Mouse (Mus musculus): ENCODE data around the gene Ldlr.

GRCm38 (mm10) chr9:21768511-21769411, 45.5 kb downstream of the Ldlr start:
- TF ChIP-seq BHLHE40 (IDR thresholded peaks at IDR 0.05; ENCODE audit: borderline replicate concordance, low read depth, low read length) (no peak), CHD1 (IDR thresholded peaks at IDR 0.05; ENCODE audit: low read depth, low read length) (no peak), POLR2A (IDR thresholded peaks at IDR 0.05; ENCODE audit: control insufficient read depth in 1 of 2, insufficient read depth in 1 of 2, low read depth in 1 of 2, low read length in 2 of 2, poor library complexity in 1 of 2) (no peak), ZNF384 (IDR thresholded peaks at IDR 0.05; ENCODE audit: low read depth, low read length) (no peak), E2F4 (IDR thresholded peaks at IDR 0.05; ENCODE audit: borderline replicate concordance, low read depth, low read length) (no peak), USF2 (IDR thresholded peaks at IDR 0.05; ENCODE audit: borderline replicate concordance in 1 of 2, insufficient read depth in 1 of 2, low read depth in 1 of 2, low read length in 2 of 2) (no peak), GATA1 (IDR thresholded peaks at IDR 0.05; ENCODE audit: low read depth, low read length) (no peak), MYB (IDR thresholded peaks at IDR 0.05; ENCODE audit: low read depth, low read length) (no peak), CTCF (IDR thresholded peaks at IDR 0.05 in 2 of 3, conservative IDR thresholded peaks at IDR 0.05 in 1 of 3; ENCODE audit: control insufficient read depth in 1 of 3, insufficient read depth in 1 of 3, low read depth in 2 of 3, low read length in 3 of 3, poor library complexity in 1 of 3, severe bottlenecking in 1 of 3) (no peak), CHD2 (IDR thresholded peaks at IDR 0.05; ENCODE audit: low read length) (no peak), MYC (IDR thresholded peaks at IDR 0.05; ENCODE audit: low read depth, low read length) (no peak), HCFC1 (IDR thresholded peaks at IDR 0.05; ENCODE audit: low read depth, low read length) (no peak), USF1 (IDR thresholded peaks at IDR 0.05; ENCODE audit: low read depth, low read length) (no peak)

All from MEL (cell line).